Mouse (Mus musculus) megakaryocyte, embryonic 14.5 days (primary cell): ENCODE data around the gene Krt83. TPM values are rescaled to one million over a fixed set of nuclear protein-coding genes. Genes with fewer than 3 reads are reported as not detected.
"Not testable (repeated sequence)": the region's sequence is repeated elsewhere in the genome, so short reads cannot be mapped to it uniquely, and the experiment has no call there.

Source experiments
- H3K27me3 ChIP-seq: replicated peaks from 2 replicates; pipeline ENCODE3; 2012; ENCODE audit warnings: inconsistent platforms
- H3K36me3 ChIP-seq: replicated peaks from 2 replicates; pipeline ENCODE3; 2012; ENCODE audit warnings: low read length, inconsistent platforms, mixed read lengths
- H3K4me1 ChIP-seq: 2 replicates; pipeline ENCODE4 v1.6.1; 2012; ENCODE audit warnings: inconsistent platforms
- H3K4me3 ChIP-seq: replicated peaks from 2 replicates; pipeline ENCODE3; 2012; ENCODE audit warnings: moderate library complexity, mild to moderate bottlenecking, inconsistent platforms
- H3K9me3 ChIP-seq: 2 replicates; pipeline ENCODE4 v1.6.1; 2012; ENCODE audit warnings: inconsistent platforms
- FLI1 ChIP-seq: IDR thresholded peaks from 2 replicates; pipeline ENCODE4 v1.6.1; 2012; ENCODE audit warnings: low read length, inconsistent platforms, mixed read lengths
- GATA1 ChIP-seq: IDR thresholded peaks from 3 replicates; pipeline ENCODE4 v1.6.1; 2012; ENCODE audit warnings: mixed read lengths, low read length, inconsistent platforms, borderline replicate concordance
- polyA plus RNA-seq: library from polyadenylated mRNA; stranded (reverse); fragments of >175 nt; gene quantifications from 2 replicates; pipeline ENCODE4 v1.2.3, GENCODE M21; 2012; ENCODE audit warnings: low replicate concordance; ENCODE audit not compliant: insufficient read depth

Gene Krt83
- not detected in 2 replicates for polyA plus RNA-seq

DNA sequence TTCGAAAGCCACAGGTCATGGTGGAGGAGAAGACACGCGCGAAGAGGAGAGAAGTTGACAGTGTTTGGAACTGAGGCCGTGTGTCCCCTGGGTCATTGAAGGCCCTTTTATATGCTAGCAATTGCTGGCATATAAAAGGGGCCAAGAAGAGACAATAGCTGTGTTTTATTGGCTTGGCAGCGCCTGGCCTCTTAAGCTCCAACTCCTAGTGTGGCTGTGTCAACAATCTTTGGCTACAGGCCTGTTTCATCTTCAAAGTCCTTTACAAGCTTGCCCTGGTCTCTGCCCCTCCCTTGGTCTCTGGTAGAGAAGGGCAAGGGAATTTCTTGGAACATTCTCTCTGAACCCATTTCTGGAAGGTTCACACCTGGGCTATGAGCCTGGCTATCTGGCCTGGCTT, at the start of gene Krt83:
Gene Krt83 (minus strand): TSS at position 82 of the 400 bp plus-strand sequence.
- Histone ChIP-seq H3K36me3 (no peaks in the 10 kb centered on the region), H3K9me3 (no peaks in the 10 kb centered on the region), H3K4me1 (no peaks in the 10 kb centered on the region), H3K4me3 (no peak within 1 kb of the TSS), H3K27me3 (peaks cover 73% of the 10 kb centered on the region)
- TF ChIP-seq FLI1 = no peak
- TF ChIP-seq GATA1 = no peak

DNA sequence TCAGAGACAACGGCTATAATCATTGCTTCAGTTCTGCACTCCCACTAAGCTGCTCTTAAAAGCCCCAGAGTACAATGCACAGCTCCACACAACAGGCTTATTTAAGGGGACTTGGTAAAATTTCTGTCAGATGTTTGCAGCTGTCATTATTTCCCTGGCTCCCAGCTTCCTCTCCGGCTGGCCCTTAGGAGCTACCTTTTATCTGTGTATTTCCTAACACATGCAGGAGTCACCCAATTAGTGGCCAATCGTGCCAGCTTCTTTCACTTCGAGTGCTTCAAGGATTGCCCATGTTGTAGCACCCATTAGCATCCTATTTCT, 47.2 kb upstream of the Krt83 start:
- no peaks in the 10 kb centered on the region for H3K9me3 ChIP-seq
- no peak for TF ChIP-seq FLI1
- no peak for TF ChIP-seq GATA1
- peaks cover 66% of the 10 kb centered on the region for H3K27me3 ChIP-seq
- H3K36me3 ChIP-seq = no peaks in the 10 kb centered on the region
- H3K4me1 ChIP-seq = peaks cover 7% of the 10 kb centered on the region; the same call in 1 of the 2 replicates
- H3K4me3 ChIP-seq = no peak overlapping the region

DNA sequence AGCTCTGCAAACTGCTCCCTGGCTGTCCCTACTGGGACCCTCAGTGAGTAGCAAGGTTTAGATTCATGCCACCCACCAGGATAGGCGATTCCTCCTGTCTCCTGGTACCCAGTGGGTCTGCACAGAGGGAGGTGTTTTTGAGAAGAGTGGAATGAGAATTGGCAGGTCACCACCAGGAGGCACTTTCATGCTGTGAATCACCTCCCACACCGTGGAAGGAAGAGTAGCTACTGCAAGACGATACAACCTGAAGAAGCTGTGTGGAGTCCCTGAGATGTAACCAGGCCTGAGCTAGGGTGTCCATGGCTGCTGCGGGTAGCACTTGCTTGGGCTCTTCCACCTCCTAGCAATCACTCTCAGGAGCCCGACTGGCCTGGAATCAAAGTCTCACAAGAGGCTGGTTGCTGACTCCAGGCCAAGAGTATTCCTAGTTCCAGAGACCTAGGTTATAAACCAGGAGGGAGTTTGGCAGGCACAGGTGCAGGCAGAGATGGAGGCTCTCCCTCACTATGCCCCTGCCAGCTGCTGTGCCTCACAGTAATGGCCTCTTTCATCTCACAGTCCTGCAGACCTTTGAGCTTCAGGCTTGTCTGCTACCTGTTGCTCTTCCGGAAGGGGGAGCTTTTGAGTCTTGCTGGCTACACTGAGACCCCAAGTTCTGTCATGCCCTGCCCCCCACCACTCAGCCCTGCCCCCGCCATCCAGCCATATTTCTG, 46.7 kb upstream of the Krt83 start:
- Histone ChIP-seq H3K9me3 (no peaks in the 10 kb centered on the region), H3K27me3 (peaks cover 64% of the 10 kb centered on the region), H3K4me1 (peaks cover 7% of the 10 kb centered on the region; the same call in 1 of the 2 replicates), H3K36me3 (no peaks in the 10 kb centered on the region), H3K4me3 (no peak overlapping the region)
- no peak for TF ChIP-seq GATA1
- no peak for TF ChIP-seq FLI1

DNA sequence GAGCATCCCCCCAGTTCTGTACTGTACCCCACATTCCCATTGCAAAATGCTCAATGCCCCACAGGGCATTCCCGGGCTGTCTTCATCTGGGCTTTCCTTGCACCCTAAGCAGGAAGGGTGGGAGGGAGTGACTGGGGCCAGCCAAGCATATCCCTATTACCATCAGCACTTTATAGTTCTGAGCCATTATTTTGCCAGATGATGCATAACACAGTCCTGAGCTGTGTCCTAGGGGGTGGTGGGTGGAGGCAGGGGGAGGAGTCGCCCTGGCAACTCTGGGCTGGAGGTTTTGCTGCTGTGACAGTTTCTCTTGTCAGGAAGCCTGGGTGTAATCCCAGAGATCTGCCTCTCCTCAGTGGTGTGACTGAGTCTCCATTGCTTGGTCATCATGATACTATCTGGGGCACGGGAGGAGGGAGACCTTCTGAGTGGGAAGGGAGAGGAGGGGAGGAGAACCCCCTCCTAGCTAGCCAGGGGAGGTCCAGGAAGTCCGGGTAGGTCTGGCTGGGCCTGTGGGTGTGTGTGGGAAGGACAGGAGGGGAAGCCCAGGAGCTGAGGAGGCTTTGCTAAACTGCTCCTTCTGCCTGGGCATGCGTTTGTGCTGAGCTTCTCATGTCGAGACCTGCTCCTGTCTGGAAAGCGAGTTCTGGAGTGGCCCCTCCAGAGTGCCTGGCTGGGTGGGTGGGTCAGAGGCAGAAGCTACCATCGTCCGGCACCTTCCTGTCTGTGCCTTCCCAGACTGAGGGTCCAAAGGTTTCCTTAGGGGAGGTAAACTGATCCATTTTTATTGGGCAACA, 44.9 kb upstream of the Krt83 start:
- Histone ChIP-seq H3K27me3 (peaks cover 58% of the 10 kb centered on the region), H3K4me3 (no peak overlapping the region), H3K4me1 (peaks cover 7% of the 10 kb centered on the region; the same call in 1 of the 2 replicates), H3K36me3 (no peaks in the 10 kb centered on the region), H3K9me3 (no peaks in the 10 kb centered on the region)
- TF ChIP-seq GATA1 (no peak), FLI1 (no peak)

DNA sequence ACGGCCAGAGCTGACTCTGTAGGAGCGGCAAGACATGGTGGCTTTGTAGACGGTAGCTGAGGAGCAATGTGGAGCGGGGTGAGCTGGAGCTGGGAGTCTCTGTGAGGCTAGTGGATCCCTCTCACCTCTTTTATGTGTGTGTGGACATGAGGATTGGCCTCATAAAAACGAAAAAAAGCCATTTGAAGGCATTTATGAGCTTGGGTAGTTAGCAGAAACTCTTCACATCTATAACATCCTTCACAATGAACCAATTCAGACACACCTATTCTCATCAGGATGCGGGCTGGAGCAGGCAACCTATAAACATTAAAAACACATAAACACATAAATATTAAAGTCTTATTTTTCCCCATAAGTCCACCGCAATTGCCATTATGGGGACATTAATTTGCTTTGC, 41.4 kb upstream of the Krt83 start, which contains the start of gene Krt84:
Gene Krt84 (minus strand): TSS at position 101 of the 400 bp plus-strand sequence.
- Histone ChIP-seq H3K36me3 (no peaks in the 10 kb centered on the region), H3K4me1 (peaks cover 7% of the 10 kb centered on the region; the same call in 1 of the 2 replicates), H3K9me3 (no peaks in the 10 kb centered on the region), H3K27me3 (peaks cover 61% of the 10 kb centered on the region), H3K4me3 (no peak within 1 kb of the TSS)
- TF ChIP-seq GATA1 (no peak), FLI1 (no peak)

DNA sequence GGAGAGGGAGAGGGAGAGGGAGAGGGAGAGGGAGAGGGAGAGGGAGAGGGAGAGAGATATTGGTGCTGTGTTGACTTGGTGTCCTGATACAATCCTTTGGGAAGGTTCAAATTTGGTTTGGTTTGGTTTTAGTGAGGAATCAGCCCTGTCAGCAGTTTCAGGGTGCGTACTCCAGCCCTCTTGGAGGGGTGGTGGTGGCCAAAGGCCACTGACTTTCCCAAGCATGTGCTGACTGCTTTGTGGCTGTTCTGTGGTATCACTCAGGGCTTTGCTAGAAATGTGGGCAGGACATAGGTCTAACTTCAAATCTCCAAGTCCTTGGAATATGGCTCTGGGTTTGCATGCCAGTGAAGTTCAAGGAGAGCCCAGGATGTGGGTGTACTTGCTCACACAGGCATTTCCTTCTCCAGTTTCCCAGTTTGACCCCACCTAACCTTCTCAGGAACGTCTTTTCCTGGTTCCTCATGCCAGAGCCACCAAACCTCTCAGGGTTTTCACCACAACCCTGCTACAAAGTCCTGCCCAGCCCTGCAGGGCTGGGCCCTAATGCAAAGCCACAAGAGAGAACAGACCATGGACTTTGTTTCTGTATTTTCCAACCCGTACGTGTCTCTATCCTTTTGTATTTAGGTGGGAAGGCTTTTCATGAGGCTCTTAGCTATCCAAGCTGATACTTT, 31.4 kb upstream of the Krt83 start:
- Histone ChIP-seq H3K9me3 (no peaks in the 10 kb centered on the region), H3K36me3 (no peaks in the 10 kb centered on the region), H3K4me3 (no peak overlapping the region), H3K27me3 (peaks cover 66% of the 10 kb centered on the region), H3K4me1 (no peaks in the 10 kb centered on the region)
- no peak for TF ChIP-seq FLI1
- TF ChIP-seq GATA1 = no peak

DNA sequence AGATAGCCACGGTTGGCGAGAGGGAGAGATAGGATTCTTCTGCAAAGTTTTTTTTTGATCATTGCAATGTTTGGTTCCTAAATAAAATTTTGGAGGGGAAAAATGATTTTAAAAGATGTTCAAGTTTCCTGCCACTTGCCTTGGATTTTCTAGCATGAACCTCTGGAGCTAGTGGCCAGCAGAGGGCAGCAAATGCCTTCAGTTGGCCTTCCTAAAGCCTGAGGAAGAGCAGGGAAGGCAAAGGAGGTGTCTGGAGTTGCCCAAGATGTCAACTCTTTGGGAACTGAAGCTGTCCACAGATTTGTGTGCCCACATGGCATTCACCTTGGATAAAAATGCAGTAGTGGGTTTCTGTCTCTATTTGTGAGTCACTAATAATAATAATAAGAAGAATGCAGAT, 28.5 kb upstream of the Krt83 start:
- Histone ChIP-seq H3K27me3 (peaks cover 44% of the 10 kb centered on the region), H3K9me3 (peaks cover 5% of the 10 kb centered on the region; the same call in 1 of the 2 replicates), H3K36me3 (no peaks in the 10 kb centered on the region), H3K4me3 (no peak overlapping the region), H3K4me1 (no peaks in the 10 kb centered on the region)
- TF ChIP-seq GATA1 (no peak), FLI1 (no peak)

DNA sequence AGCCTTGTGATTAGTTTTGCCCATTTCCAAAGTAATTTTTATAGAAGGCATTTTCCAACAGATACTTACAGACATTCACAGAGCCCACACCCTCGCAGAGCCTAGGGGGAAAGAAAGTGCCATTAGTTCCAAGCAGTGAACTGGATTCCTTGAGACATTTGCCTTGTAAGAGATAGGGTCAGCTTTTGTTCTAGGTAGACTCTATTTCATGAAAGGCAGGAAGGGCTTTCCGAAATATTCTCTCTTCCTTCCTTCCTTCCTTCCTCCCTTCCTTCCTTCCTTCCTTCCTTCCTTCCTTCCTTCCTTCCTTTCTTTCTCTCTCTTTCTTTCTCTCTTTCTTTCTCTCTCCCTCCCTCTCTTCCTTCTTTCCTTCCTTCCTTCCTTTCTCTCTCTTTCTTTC, 25.8 kb upstream of the Krt83 start, which contains the start of gene Gm49425:
Gene Gm49425 (minus strand): TSS at position 101 of the 400 bp plus-strand sequence.
- Histone ChIP-seq H3K27me3 (peaks cover 44% of the 10 kb centered on the region), H3K9me3 (peaks cover 11% of the 10 kb centered on the region; the same call in 1 of the 2 replicates)
- not testable (repeated sequence) for H3K36me3 ChIP-seq, H3K4me3 ChIP-seq, H3K4me1 ChIP-seq

DNA sequence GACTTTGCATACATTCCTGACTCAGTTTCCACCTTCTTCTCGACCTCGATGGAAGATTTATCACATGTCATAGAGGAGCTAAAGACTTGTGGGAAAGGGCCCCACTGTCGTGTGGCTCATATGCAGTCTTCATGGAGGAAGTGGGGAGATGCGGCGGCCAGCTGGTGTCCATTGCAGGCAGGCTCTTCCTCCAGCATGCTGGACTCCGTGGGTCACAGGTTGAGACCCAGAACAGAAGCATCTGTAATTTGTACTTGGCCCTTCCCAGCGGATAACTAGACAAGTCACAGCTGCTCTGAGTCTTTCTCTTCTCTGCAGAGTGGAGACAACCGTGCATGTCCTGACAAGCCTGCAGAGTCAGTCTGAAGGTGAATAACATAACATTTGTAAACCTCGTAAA, 16.9 kb upstream of the Krt83 start:
- H3K36me3 ChIP-seq = no peaks in the 10 kb centered on the region
- H3K27me3 ChIP-seq = peaks cover 49% of the 10 kb centered on the region
- TF ChIP-seq GATA1 = no peak
- TF ChIP-seq FLI1 = no peak
- no peaks in the 10 kb centered on the region; the same call in 1 of the 2 replicates for H3K4me1 ChIP-seq
- H3K4me3 ChIP-seq = no peak overlapping the region
- H3K9me3 ChIP-seq = 0 out of 2 replicates have a peak, but pooled peaks cover 6% of the 10 kb centered on the region

DNA sequence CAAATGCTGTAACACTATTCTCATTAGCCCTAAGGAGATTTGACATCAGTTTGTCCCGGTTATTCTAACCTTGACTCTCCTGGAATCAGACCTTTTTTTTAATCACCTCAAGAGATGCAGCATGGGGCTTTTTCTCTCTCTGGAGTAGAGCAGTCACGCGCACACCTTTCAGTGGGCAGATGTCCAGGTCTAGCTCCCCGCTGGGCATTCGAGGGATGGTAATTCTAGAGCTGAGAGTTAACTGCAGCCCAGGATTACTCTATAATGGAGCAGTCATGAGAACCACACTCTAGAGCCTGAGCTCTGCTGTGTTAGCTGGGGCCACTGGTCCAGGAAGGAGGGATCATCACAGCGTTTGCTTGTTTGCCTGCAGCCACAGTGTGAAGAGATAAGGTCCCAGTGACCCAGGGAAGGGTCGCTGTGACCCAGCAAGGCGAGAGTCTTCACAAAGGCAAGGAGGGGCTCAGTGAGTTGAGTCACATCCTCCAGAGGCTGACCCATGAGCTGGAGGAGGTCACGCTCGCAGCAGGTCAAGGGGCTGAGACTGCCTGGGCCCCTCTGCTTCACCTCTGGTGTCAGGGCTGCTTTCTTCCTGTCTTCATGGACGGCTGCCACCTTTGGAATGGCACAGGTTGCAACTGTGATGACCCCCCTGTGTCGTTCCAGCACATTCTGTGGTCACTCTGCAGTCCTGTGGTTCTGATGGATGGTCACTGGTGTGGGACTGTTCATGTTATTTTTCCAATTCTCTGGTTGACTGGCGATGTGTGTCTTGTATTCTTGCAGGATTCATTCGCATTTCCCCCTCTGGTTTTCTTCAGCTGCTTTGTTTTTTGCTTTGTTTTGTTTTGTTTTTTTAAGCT, 15.8 kb upstream of the Krt83 start:
- Histone ChIP-seq H3K4me1 (no peaks in the 10 kb centered on the region; the same call in 1 of the 2 replicates), H3K4me3 (no peak overlapping the region), H3K27me3 (peaks cover 54% of the 10 kb centered on the region), H3K36me3 (no peaks in the 10 kb centered on the region), H3K9me3 (no peaks in the 10 kb centered on the region)
- TF ChIP-seq FLI1 = no peak
- no peak for TF ChIP-seq GATA1
